Mouse (Mus musculus) stomach, postnatal 0 days (tissue): Measurements from ENCODE around the gene Raf1.

ENCODE experiments used
- CTCF ChIP-seq: IDR thresholded peaks from 2 replicates; pipeline ENCODE4 v1.5.1; 2016; ENCODE audit warnings: antibody characterized with exemption, low read depth, mild to moderate bottlenecking, moderate library complexity
- EP300 ChIP-seq: optimal IDR thresholded peaks from 2 replicates; pipeline ENCODE3; 2016; ENCODE audit warnings: antibody characterized with exemption

DNA sequence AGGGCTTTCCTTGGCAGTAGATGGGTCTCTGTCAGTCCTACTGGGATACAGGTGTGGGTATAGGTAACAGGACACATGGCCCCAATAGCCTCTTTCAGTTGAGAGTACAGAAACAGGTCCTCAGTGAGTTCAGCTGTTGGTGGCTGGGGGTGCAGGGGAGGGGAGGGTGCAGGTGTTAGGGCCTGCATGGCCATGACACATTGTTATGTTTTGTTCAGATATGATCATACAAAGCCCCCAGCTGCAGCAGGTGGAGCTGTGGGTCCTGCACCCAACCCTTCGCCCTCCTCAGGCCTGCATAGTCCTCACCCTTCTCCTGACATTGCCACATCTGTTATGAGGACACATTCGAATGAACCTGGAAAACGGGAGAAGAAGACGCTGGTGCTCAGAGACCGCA lies 66.1 kb downstream of the Raf1 start:
- TF ChIP-seq CTCF (no peak), EP300 (no peak)
